Mouse (Mus musculus): ENCODE measurements around the gene Gm10837. TPM values are rescaled to one million over a fixed set of nuclear protein-coding genes. Genes with fewer than 3 reads are reported as not detected.

Gm10837 gene
- polyA plus RNA-seq, 1 experiment from 2014 or later = 0.95 TPM

- no peaks in the 10 kb centered on the region for H3K9me3 ChIP-seq (ENCODE audit: control insufficient read depth, low read length)
- peak; percentile 28 for DNase-seq (ENCODE audit: low spot score)
- 0 out of 2 replicates have a peak, but pooled peaks cover 4% of the 10 kb centered on the region for H3K4me1 ChIP-seq (replicated peaks; ENCODE audit: control insufficient read depth, insufficient read depth, low read length)
- H3K27ac ChIP-seq = peak overlapping the region; percentile 81
- peak overlapping the region; percentile 55 for H3K4me2 ChIP-seq (replicated peaks)
- peak overlapping the region; percentile 51 for H3K4me3 ChIP-seq (replicated peaks; ENCODE audit: low read length)
- H3K9ac ChIP-seq = peak overlapping the region; percentile 85
- peaks cover 81% of the 10 kb centered on the region for H3K27me3 ChIP-seq (ENCODE audit: control insufficient read depth, insufficient read depth, low read length)
- WGBS = 5% methylated on average over 5 of the region's 5 CpGs
- no peak for ATAC-seq (ENCODE audit: low FRiP score)
- no peaks in the 10 kb centered on the region; the same call in 1 of the 2 replicates for H3K36me3 ChIP-seq (replicated peaks; ENCODE audit: control insufficient read depth, insufficient read depth)
Observed at GRCm38 (mm10) chr14:122483024-122483385, 7.4 kb upstream of the Gm10837 start.

- Histone ChIP-seq H3K36me3 (replicated peaks; ENCODE audit: control insufficient read depth, insufficient read depth) (no peaks in the 10 kb centered on the region), H3K9me3 (ENCODE audit: control insufficient read depth, low read length) (no peaks in the 10 kb centered on the region), H3K4me2 (replicated peaks) (peak overlapping the region; percentile 55), H3K4me1 (replicated peaks; ENCODE audit: control insufficient read depth, insufficient read depth, low read length) (0 out of 2 replicates have a peak, but pooled peaks cover 4% of the 10 kb centered on the region), H3K9ac (peak overlapping the region; percentile 85; the same call in 1 of the 2 replicates), H3K27me3 (ENCODE audit: control insufficient read depth, insufficient read depth, low read length) (peaks cover 79% of the 10 kb centered on the region), H3K27ac (peak overlapping the region; percentile 81), H3K4me3 (replicated peaks; ENCODE audit: low read length) (0 out of 2 replicates have a peak overlapping the region, but pooled peaks have one; percentile 0)
- peak; percentile 24 for DNase-seq (ENCODE audit: low spot score)
- WGBS = 4% methylated on average over 18 of the region's 18 CpGs
- no peak for ATAC-seq (ENCODE audit: low FRiP score)
Observed at GRCm38 (mm10) chr14:122483556-122484421, 6.6 kb upstream of the Gm10837 start.

GRCm38 (mm10) chr14:122484458-122484843 lies 5.9 kb upstream of the Gm10837 start:
- Histone ChIP-seq H3K9ac (peak overlapping the region; percentile 85; the same call in 1 of the 2 replicates), H3K27me3 (ENCODE audit: control insufficient read depth, insufficient read depth, low read length) (peaks cover 82% of the 10 kb centered on the region), H3K36me3 (replicated peaks; ENCODE audit: control insufficient read depth, insufficient read depth) (no peaks in the 10 kb centered on the region), H3K27ac (peak overlapping the region; percentile 81), H3K4me3 (replicated peaks; ENCODE audit: low read length) (no peak overlapping the region), H3K4me2 (replicated peaks) (peak overlapping the region; percentile 55), H3K9me3 (ENCODE audit: control insufficient read depth, low read length) (no peaks in the 10 kb centered on the region), H3K4me1 (replicated peaks; ENCODE audit: control insufficient read depth, insufficient read depth, low read length) (0 out of 2 replicates have a peak, but pooled peaks cover 4% of the 10 kb centered on the region)
- ATAC-seq (ENCODE audit: low FRiP score) (no peak), DNase-seq (ENCODE audit: low spot score) (no peak)
- WGBS = 9% methylated on average over 4 of the region's 4 CpGs

GRCm38 (mm10) chr14:122484844-122485551 lies 5.4 kb upstream of the Gm10837 start:
- peak overlapping the region; percentile 0; the same call in 1 of the 2 replicates for H3K4me3 ChIP-seq (replicated peaks; ENCODE audit: low read length)
- 0 out of 2 replicates have a peak, but pooled peaks cover 4% of the 10 kb centered on the region for H3K4me1 ChIP-seq (replicated peaks; ENCODE audit: control insufficient read depth, insufficient read depth, low read length)
- peak; percentile 47 for ATAC-seq (ENCODE audit: low FRiP score)
- H3K9ac ChIP-seq = peak overlapping the region; percentile 37; the same call in 1 of the 2 replicates
- peak overlapping the region; percentile 21; the same call in 1 of the 2 replicates for H3K27ac ChIP-seq
- no peaks in the 10 kb centered on the region for H3K9me3 ChIP-seq (ENCODE audit: control insufficient read depth, low read length)
- WGBS = 1% methylated on average over 24 of the region's 24 CpGs
- H3K36me3 ChIP-seq (replicated peaks; ENCODE audit: control insufficient read depth, insufficient read depth) = no peaks in the 10 kb centered on the region
- DNase-seq (ENCODE audit: low spot score) = peak; percentile 33
- peak overlapping the region; percentile 55 for H3K4me2 ChIP-seq (replicated peaks)
- H3K27me3 ChIP-seq (ENCODE audit: control insufficient read depth, insufficient read depth, low read length) = peaks cover 87% of the 10 kb centered on the region

- Histone ChIP-seq H3K9ac (peak overlapping the region; percentile 37; the same call in 1 of the 2 replicates), H3K27ac (peak overlapping the region; percentile 21; the same call in 1 of the 2 replicates), H3K4me1 (replicated peaks; ENCODE audit: control insufficient read depth, insufficient read depth, low read length) (0 out of 2 replicates have a peak, but pooled peaks cover 4% of the 10 kb centered on the region), H3K27me3 (ENCODE audit: control insufficient read depth, insufficient read depth, low read length) (peaks cover 88% of the 10 kb centered on the region), H3K4me3 (replicated peaks; ENCODE audit: low read length) (peak overlapping the region; percentile 0; the same call in 1 of the 2 replicates), H3K36me3 (replicated peaks; ENCODE audit: control insufficient read depth, insufficient read depth) (no peaks in the 10 kb centered on the region), H3K4me2 (replicated peaks) (peak overlapping the region; percentile 55), H3K9me3 (ENCODE audit: control insufficient read depth, low read length) (no peaks in the 10 kb centered on the region)
- DNase-seq (ENCODE audit: low spot score) = peak; percentile 53
- no peak for ATAC-seq (ENCODE audit: low FRiP score)
- 3% methylated on average over 12 of the region's 12 CpGs for WGBS
Observed at GRCm38 (mm10) chr14:122485635-122486181, 4.7 kb upstream of the Gm10837 start.

- 12% methylated on average over 1 of the region's 1 CpGs for WGBS
- H3K27ac ChIP-seq = no peak overlapping the region
- no peak for DNase-seq (ENCODE audit: low spot score)
- H3K4me1 ChIP-seq (replicated peaks; ENCODE audit: control insufficient read depth, insufficient read depth, low read length) = 0 out of 2 replicates have a peak, but pooled peaks cover 4% of the 10 kb centered on the region
- no peaks in the 10 kb centered on the region for H3K36me3 ChIP-seq (replicated peaks; ENCODE audit: control insufficient read depth, insufficient read depth)
- ATAC-seq (ENCODE audit: low FRiP score) = no peak
- no peak overlapping the region for H3K9ac ChIP-seq
- no peaks in the 10 kb centered on the region for H3K9me3 ChIP-seq (ENCODE audit: control insufficient read depth, low read length)
- H3K4me3 ChIP-seq (replicated peaks; ENCODE audit: low read length) = no peak overlapping the region
- peaks cover 89% of the 10 kb centered on the region for H3K27me3 ChIP-seq (ENCODE audit: control insufficient read depth, insufficient read depth, low read length)
- H3K4me2 ChIP-seq (replicated peaks) = no peak overlapping the region
Observed at GRCm38 (mm10) chr14:122486611-122487010, 3.8 kb upstream of the Gm10837 start.

GRCm38 (mm10) chr14:122487366-122487765 lies 3.0 kb upstream of the Gm10837 start:
- no peak overlapping the region for H3K27ac ChIP-seq
- H3K36me3 ChIP-seq (replicated peaks; ENCODE audit: control insufficient read depth, insufficient read depth) = no peaks in the 10 kb centered on the region
- ATAC-seq (ENCODE audit: low FRiP score) (no peak), DNase-seq (ENCODE audit: low spot score) (peak; percentile 29)
- no peaks in the 10 kb centered on the region for H3K9me3 ChIP-seq (ENCODE audit: control insufficient read depth, low read length)
- 9% methylated on average over 5 of the region's 5 CpGs for WGBS
- peak overlapping the region; percentile 36 for H3K4me2 ChIP-seq (replicated peaks)
- H3K9ac ChIP-seq = no peak overlapping the region
- H3K27me3 ChIP-seq (ENCODE audit: control insufficient read depth, insufficient read depth, low read length) = peaks cover 86% of the 10 kb centered on the region
- no peak overlapping the region for H3K4me3 ChIP-seq (replicated peaks; ENCODE audit: low read length)
- 0 out of 2 replicates have a peak, but pooled peaks cover 4% of the 10 kb centered on the region for H3K4me1 ChIP-seq (replicated peaks; ENCODE audit: control insufficient read depth, insufficient read depth, low read length)

GRCm38 (mm10) chr14:122489041-122489440 lies 1.3 kb upstream of the Gm10837 start:
- 1% methylated on average over 5 of the region's 5 CpGs for WGBS
- H3K4me2 ChIP-seq (replicated peaks) = peak overlapping the region; percentile 48
- no peak overlapping the region; the same call in 1 of the 2 replicates for H3K9ac ChIP-seq
- 0 out of 2 replicates have a peak overlapping the region, but pooled peaks have one; percentile 2 for H3K4me3 ChIP-seq (replicated peaks; ENCODE audit: low read length)
- H3K27me3 ChIP-seq (ENCODE audit: control insufficient read depth, insufficient read depth, low read length) = peaks cover 85% of the 10 kb centered on the region
- H3K36me3 ChIP-seq (replicated peaks; ENCODE audit: control insufficient read depth, insufficient read depth) = no peaks in the 10 kb centered on the region
- H3K27ac ChIP-seq = no peak overlapping the region; the same call in 1 of the 2 replicates
- H3K4me1 ChIP-seq (replicated peaks; ENCODE audit: control insufficient read depth, insufficient read depth, low read length) = 0 out of 2 replicates have a peak, but pooled peaks cover 3% of the 10 kb centered on the region
- ATAC-seq (ENCODE audit: low FRiP score) (no peak), DNase-seq (ENCODE audit: low spot score) (peak; percentile 62)
- H3K9me3 ChIP-seq (ENCODE audit: control insufficient read depth, low read length) = peaks cover 3% of the 10 kb centered on the region; the same call in 1 of the 2 replicates

All from hindbrain, embryonic 14.5 days (tissue).